Mouse (Mus musculus): Measurements from ENCODE around the gene Sel1l. TPM values are rescaled to one million over a fixed set of nuclear protein-coding genes. Genes with fewer than 3 reads are reported as not detected.
A peak's percentile ranks its signal among the peaks of the same experiment; 100 is the strongest.

The Sel1l gene
- polyA plus RNA-seq, 1 experiment from 2014 or later, result 77.3 TPM

DNA sequence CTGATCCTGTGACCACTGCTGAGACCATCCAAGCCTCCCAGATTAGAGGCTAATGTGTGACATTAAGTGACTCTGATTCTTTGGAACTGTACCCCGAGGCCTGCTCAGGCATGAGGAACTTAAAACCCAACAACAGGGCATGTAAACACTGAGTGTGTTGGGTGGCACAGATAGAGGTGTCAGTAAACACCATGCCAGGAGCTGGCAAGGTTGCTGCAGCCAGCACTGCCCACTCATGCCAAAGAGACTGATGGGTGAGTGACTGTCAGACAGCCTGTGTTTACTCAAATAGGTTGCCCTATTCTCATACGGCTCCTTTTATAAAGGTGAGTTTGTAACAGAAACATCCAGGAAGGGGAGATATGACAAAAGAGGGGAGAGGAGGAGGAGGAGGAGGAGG lies 80.1 kb downstream of the Sel1l start:
- Histone ChIP-seq H3K4me3 (ENCODE audit: low read depth, low read length) (no peak overlapping the region), H3K27me3 (ENCODE audit: control insufficient read depth, insufficient read depth, low read length) (no peaks in the 10 kb centered on the region), H3K9ac (ENCODE audit: low read length) (no peak overlapping the region), H3K27ac (replicated peaks) (no peak overlapping the region), H3K4me1 (replicated peaks; ENCODE audit: control insufficient read depth, insufficient read depth) (no peaks in the 10 kb centered on the region), H3K9me3 (ENCODE audit: control insufficient read depth, low read length) (no peaks in the 10 kb centered on the region), H3K4me2 (replicated peaks; ENCODE audit: low read depth) (no peak overlapping the region), H3K36me3 (ENCODE audit: control insufficient read depth, insufficient read depth, low read length) (no peaks in the 10 kb centered on the region)
- TF ChIP-seq EP300 (optimal IDR thresholded peaks at IDR 0.05) (no peak), CTCF (IDR thresholded peaks at IDR 0.05; ENCODE audit: low read depth) (no peak)
- ATAC-seq (ENCODE audit: low FRiP score, low TSS enrichment) (no peak), DNase-seq (ENCODE audit: low spot score) (no peak)
- 63% methylated on average over 2 of the region's 2 CpGs for WGBS

DNA sequence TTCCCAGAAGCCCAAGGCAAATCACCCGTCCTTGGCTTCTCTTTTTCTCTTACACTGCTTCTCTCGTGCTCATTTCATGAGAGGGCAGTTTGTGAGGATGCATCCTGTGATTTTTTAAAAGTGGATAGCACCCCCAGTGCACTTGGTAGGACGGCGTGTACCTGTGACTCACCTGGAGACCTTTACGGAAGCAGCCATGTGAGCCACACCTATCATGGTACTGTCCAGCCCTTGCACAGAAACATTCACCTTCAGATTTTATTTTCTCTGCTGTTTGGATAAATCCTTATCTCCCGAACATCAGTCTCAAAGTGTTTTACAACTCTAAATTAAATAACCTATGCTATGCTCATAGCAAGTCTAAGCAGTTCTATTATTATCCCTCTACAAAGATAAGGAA lies 80.8 kb downstream of the Sel1l start:
- no peak overlapping the region for H3K4me2 ChIP-seq (replicated peaks; ENCODE audit: low read depth)
- no peak for ATAC-seq (ENCODE audit: low FRiP score, low TSS enrichment)
- TF ChIP-seq EP300 (optimal IDR thresholded peaks at IDR 0.05), result no peak
- no peak for TF ChIP-seq CTCF (IDR thresholded peaks at IDR 0.05; ENCODE audit: low read depth)
- no peaks in the 10 kb centered on the region for H3K4me1 ChIP-seq (replicated peaks; ENCODE audit: control insufficient read depth, insufficient read depth)
- H3K36me3 ChIP-seq (ENCODE audit: control insufficient read depth, insufficient read depth, low read length), result no peaks in the 10 kb centered on the region
- no peak overlapping the region for H3K4me3 ChIP-seq (ENCODE audit: low read depth, low read length)
- no peak for DNase-seq (ENCODE audit: low spot score)
- no peak overlapping the region for H3K27ac ChIP-seq (replicated peaks)
- H3K9ac ChIP-seq (ENCODE audit: low read length), result no peak overlapping the region
- WGBS, result 62% methylated on average over 6 of the region's 6 CpGs
- no peaks in the 10 kb centered on the region for H3K27me3 ChIP-seq (ENCODE audit: control insufficient read depth, insufficient read depth, low read length)
- H3K9me3 ChIP-seq (ENCODE audit: control insufficient read depth, low read length), result no peaks in the 10 kb centered on the region

DNA sequence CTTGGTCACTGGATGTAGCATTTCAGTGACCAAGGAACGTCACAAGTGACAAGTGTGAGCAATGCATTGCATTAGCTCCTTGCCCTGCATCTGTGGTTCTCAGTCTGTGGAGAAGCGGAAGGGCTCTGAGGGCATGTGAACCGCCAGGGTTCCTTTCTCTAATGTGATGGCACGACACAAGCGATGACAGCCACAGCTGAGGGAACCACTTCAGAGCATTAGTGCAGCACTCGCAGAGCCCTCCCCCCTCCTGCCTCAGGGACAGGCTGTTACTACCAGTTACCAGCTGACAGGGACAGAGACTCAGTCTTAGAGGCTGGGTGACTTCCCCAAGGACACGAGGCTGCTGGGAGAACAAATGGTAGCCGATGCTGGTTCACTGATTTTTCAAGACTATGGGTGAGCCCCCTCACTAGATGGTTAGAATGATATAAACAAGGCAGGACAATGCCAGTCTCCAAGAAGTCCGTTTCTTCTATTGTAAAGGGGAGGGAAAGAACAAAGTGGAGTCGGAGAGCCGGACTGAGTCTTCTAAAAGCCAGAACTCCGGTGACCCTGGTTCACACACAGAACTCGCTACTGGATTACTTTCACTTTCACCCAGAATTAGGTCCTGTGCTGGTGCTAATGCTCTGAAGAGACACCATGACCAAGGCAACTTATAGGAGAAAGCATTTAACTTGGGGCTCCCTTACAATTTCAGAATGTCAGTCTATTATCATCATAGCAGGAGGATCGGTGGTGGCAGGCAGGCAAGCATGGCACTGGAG lies 82.4 kb downstream of the Sel1l start:
- 63% methylated on average over 14 of the region's 14 CpGs for WGBS
- Histone ChIP-seq H3K9me3 (ENCODE audit: control insufficient read depth, low read length) (no peaks in the 10 kb centered on the region), H3K9ac (ENCODE audit: low read length) (no peak overlapping the region), H3K4me2 (replicated peaks; ENCODE audit: low read depth) (peak overlapping the region; percentile 14; the same call in 1 of the 2 replicates), H3K27me3 (ENCODE audit: control insufficient read depth, insufficient read depth, low read length) (no peaks in the 10 kb centered on the region), H3K4me3 (ENCODE audit: low read depth, low read length) (no peak overlapping the region), H3K4me1 (replicated peaks; ENCODE audit: control insufficient read depth, insufficient read depth) (no peaks in the 10 kb centered on the region), H3K27ac (replicated peaks) (no peak overlapping the region), H3K36me3 (ENCODE audit: control insufficient read depth, insufficient read depth, low read length) (no peaks in the 10 kb centered on the region)
- no peak for DNase-seq (ENCODE audit: low spot score)
- ATAC-seq (ENCODE audit: low FRiP score, low TSS enrichment), result 0 out of 2 replicates have a peak, but pooled peaks have one; percentile 25
- TF ChIP-seq CTCF (IDR thresholded peaks at IDR 0.05; ENCODE audit: low read depth) (no peak), EP300 (optimal IDR thresholded peaks at IDR 0.05) (no peak)

DNA sequence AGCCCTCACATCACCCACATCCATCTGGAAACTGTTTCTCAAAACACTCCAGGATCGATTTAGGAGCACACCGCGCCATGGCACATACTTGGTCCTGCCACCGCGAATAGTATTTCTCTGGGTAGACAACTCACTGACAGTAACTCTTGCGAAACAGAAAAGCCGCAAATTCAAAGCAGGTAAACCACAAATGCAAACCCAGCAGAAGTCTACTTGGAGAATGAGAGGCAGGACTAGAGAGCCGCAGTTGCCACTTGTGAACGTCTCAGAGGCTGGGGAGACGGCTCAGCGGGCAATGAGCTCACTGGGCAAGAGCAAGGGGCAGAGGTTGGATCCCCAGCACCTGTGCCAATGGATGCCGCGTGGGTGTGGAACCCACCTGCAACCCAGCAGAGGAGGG lies 83.5 kb downstream of the Sel1l start:
- 61% methylated on average over 13 of the region's 13 CpGs for WGBS
- DNase-seq (ENCODE audit: low spot score), result no peak
- H3K27ac ChIP-seq (replicated peaks), result no peak overlapping the region

DNA sequence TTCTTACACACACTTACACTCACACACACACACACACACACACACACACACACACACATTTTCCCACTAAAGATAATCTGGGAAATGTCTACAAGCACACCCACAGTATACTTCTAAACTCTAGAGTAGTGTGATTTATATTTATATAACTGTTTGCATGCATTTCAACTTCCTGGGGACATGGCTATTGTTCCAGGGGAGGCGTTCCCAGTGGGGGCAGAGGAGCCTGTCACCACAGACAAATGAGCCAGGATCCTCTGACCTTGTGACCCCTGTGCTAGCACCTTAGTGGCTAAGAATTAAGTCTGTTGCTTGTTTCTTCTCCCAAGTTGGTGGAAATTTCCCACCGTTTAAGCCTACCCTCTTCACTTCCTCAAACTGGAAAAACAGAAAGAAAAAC lies 83.9 kb downstream of the Sel1l start:
- H3K4me3 ChIP-seq (ENCODE audit: low read depth, low read length), result no peak overlapping the region
- ATAC-seq (ENCODE audit: low FRiP score, low TSS enrichment), result no peak
- no peak for DNase-seq (ENCODE audit: low spot score)
- H3K4me1 ChIP-seq (replicated peaks; ENCODE audit: control insufficient read depth, insufficient read depth), result no peaks in the 10 kb centered on the region
- 18% methylated on average over 2 of the region's 2 CpGs for WGBS
- no peak overlapping the region for H3K4me2 ChIP-seq (replicated peaks; ENCODE audit: low read depth)
- H3K27me3 ChIP-seq (ENCODE audit: control insufficient read depth, insufficient read depth, low read length), result no peaks in the 10 kb centered on the region
- no peak overlapping the region for H3K27ac ChIP-seq (replicated peaks)
- H3K9me3 ChIP-seq (ENCODE audit: control insufficient read depth, low read length), result no peaks in the 10 kb centered on the region
- TF ChIP-seq EP300 (optimal IDR thresholded peaks at IDR 0.05) (no peak), CTCF (IDR thresholded peaks at IDR 0.05; ENCODE audit: low read depth) (no peak)
- no peaks in the 10 kb centered on the region for H3K36me3 ChIP-seq (ENCODE audit: control insufficient read depth, insufficient read depth, low read length)
- H3K9ac ChIP-seq (ENCODE audit: low read length), result no peak overlapping the region

More for the DNA sequence above, 83.5 kb downstream of the Sel1l start:
- 0 out of 2 replicates have a peak overlapping the region, but pooled peaks have one; percentile 14 for H3K4me2 ChIP-seq (replicated peaks; ENCODE audit: low read depth)
- no peak for TF ChIP-seq EP300 (optimal IDR thresholded peaks at IDR 0.05)
- no peak for TF ChIP-seq CTCF (IDR thresholded peaks at IDR 0.05; ENCODE audit: low read depth)
- H3K36me3 ChIP-seq (ENCODE audit: control insufficient read depth, insufficient read depth, low read length), result no peaks in the 10 kb centered on the region
- H3K4me3 ChIP-seq (ENCODE audit: low read depth, low read length), result no peak overlapping the region
- H3K9me3 ChIP-seq (ENCODE audit: control insufficient read depth, low read length), result no peaks in the 10 kb centered on the region
- H3K9ac ChIP-seq (ENCODE audit: low read length), result no peak overlapping the region
- H3K27me3 ChIP-seq (ENCODE audit: control insufficient read depth, insufficient read depth, low read length), result no peaks in the 10 kb centered on the region
- no peak for ATAC-seq (ENCODE audit: low FRiP score, low TSS enrichment)
- no peaks in the 10 kb centered on the region for H3K4me1 ChIP-seq (replicated peaks; ENCODE audit: control insufficient read depth, insufficient read depth)

DNA sequence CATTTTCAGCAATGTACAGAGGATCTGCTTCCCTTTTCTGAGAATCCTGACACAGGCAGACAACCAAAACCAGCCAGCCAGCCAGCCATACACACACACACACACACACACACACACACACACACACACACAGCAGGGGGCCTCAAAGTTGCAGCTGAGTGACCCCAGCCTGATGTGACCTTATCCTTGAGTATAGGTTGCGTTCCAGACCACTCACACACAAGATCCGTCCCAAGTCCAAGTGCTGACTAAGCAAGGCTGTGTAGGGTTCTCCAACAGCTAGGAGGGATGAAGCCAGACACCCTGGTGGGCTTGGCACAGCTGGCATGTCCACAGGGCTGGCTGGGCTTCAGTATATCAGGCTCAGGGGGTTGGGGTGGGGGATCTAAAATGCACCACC lies 84.5 kb downstream of the Sel1l start:
- H3K36me3 ChIP-seq (ENCODE audit: control insufficient read depth, insufficient read depth, low read length), result no peaks in the 10 kb centered on the region
- no peak overlapping the region for H3K4me3 ChIP-seq (ENCODE audit: low read depth, low read length)
- DNase-seq (ENCODE audit: low spot score), result no peak
- H3K27ac ChIP-seq (replicated peaks), result no peak overlapping the region
- ATAC-seq (ENCODE audit: low FRiP score, low TSS enrichment), result no peak
- WGBS, result 58% methylated on average over 2 of the region's 2 CpGs
- H3K9me3 ChIP-seq (ENCODE audit: control insufficient read depth, low read length), result no peaks in the 10 kb centered on the region
- no peak overlapping the region for H3K4me2 ChIP-seq (replicated peaks; ENCODE audit: low read depth)
- no peaks in the 10 kb centered on the region for H3K27me3 ChIP-seq (ENCODE audit: control insufficient read depth, insufficient read depth, low read length)
- no peak overlapping the region for H3K9ac ChIP-seq (ENCODE audit: low read length)
- TF ChIP-seq EP300 (optimal IDR thresholded peaks at IDR 0.05), result no peak
- TF ChIP-seq CTCF (IDR thresholded peaks at IDR 0.05; ENCODE audit: low read depth), result no peak
- H3K4me1 ChIP-seq (replicated peaks; ENCODE audit: control insufficient read depth, insufficient read depth), result no peaks in the 10 kb centered on the region
